Mouse (Mus musculus): Measurements from ENCODE around the gene Batf3. TPM values are rescaled to one million over a fixed set of nuclear protein-coding genes. Genes with fewer than 3 reads are reported as not detected.
A peak's percentile ranks its signal among the peaks of the same experiment; 100 is the strongest.

Batf3 gene
- polyA plus RNA-seq, 1 experiment, result 2.7 TPM

GRCm38 (mm10) chr1:191089355-191089754, 8.3 kb upstream of the Batf3 start:
- Histone ChIP-seq H3K36me3 (ENCODE audit: control insufficient read depth, insufficient read depth, low read length, poor library complexity, severe bottlenecking) (no peaks in the 10 kb centered on the region; the same call in 1 of the 2 replicates), H3K9ac (ENCODE audit: low read depth, poor library complexity, severe bottlenecking) (no peak overlapping the region)
- TF ChIP-seq EP300 (IDR thresholded peaks at IDR 0.05; ENCODE audit: insufficient read depth, low read depth, low read length), result no peak
- no peak for TF ChIP-seq CTCF (IDR thresholded peaks at IDR 0.05; ENCODE audit: low read depth, low read length)

GRCm38 (mm10) chr1:191092050-191092449, 5.6 kb upstream of the Batf3 start:
- no peak overlapping the region for H3K4me3 ChIP-seq (ENCODE audit: low read depth, low read length)
- no peaks in the 10 kb centered on the region for H3K27me3 ChIP-seq (ENCODE audit: control insufficient read depth, insufficient read depth, low read length, poor library complexity, severe bottlenecking)
- TF ChIP-seq EP300 (IDR thresholded peaks at IDR 0.05; ENCODE audit: insufficient read depth, low read depth, low read length) (no peak), POLR2A (IDR thresholded peaks at IDR 0.05; ENCODE audit: insufficient read depth, low read length) (no peak), CTCF (IDR thresholded peaks at IDR 0.05; ENCODE audit: low read depth, low read length) (no peak)
- H3K27ac ChIP-seq (ENCODE audit: insufficient read depth, low read length), result no peak overlapping the region
- H3K36me3 ChIP-seq (ENCODE audit: control insufficient read depth, insufficient read depth, low read length, poor library complexity, severe bottlenecking), result no peaks in the 10 kb centered on the region
- no peaks in the 10 kb centered on the region for H3K9me3 ChIP-seq (replicated peaks; ENCODE audit: control insufficient read depth, insufficient read depth, low read length, poor library complexity, severe bottlenecking)
- H3K4me1 ChIP-seq (ENCODE audit: control insufficient read depth, insufficient read depth, low read length), result no peaks in the 10 kb centered on the region
- H3K9ac ChIP-seq (ENCODE audit: low read depth, poor library complexity, severe bottlenecking), result no peak overlapping the region

More at GRCm38 (mm10) chr1:191089355-191089754, 8.3 kb upstream of the Batf3 start:
- Histone ChIP-seq H3K27ac (ENCODE audit: insufficient read depth, low read length) (no peak overlapping the region), H3K27me3 (ENCODE audit: control insufficient read depth, insufficient read depth, low read length, poor library complexity, severe bottlenecking) (no peaks in the 10 kb centered on the region), H3K4me1 (ENCODE audit: control insufficient read depth, insufficient read depth, low read length) (no peaks in the 10 kb centered on the region), H3K4me3 (ENCODE audit: low read depth, low read length) (no peak overlapping the region), H3K9me3 (replicated peaks; ENCODE audit: control insufficient read depth, insufficient read depth, low read length, poor library complexity, severe bottlenecking) (no peaks in the 10 kb centered on the region)

GRCm38 (mm10) chr1:191093578-191093977, 4.1 kb upstream of the Batf3 start:
- no peak overlapping the region for H3K4me3 ChIP-seq (ENCODE audit: low read depth, low read length)
- H3K27me3 ChIP-seq (ENCODE audit: control insufficient read depth, insufficient read depth, low read length, poor library complexity, severe bottlenecking), result peaks cover 6% of the 10 kb centered on the region; the same call in 1 of the 2 replicates
- H3K9ac ChIP-seq (ENCODE audit: low read depth, poor library complexity, severe bottlenecking), result no peak overlapping the region
- no peak overlapping the region for H3K27ac ChIP-seq (ENCODE audit: insufficient read depth, low read length)
- no peaks in the 10 kb centered on the region for H3K4me1 ChIP-seq (ENCODE audit: control insufficient read depth, insufficient read depth, low read length)
- no peaks in the 10 kb centered on the region for H3K36me3 ChIP-seq (ENCODE audit: control insufficient read depth, insufficient read depth, low read length, poor library complexity, severe bottlenecking)
- H3K9me3 ChIP-seq (replicated peaks; ENCODE audit: control insufficient read depth, insufficient read depth, low read length, poor library complexity, severe bottlenecking), result no peaks in the 10 kb centered on the region
- no peak for TF ChIP-seq CTCF (IDR thresholded peaks at IDR 0.05; ENCODE audit: low read depth, low read length)

GRCm38 (mm10) chr1:191095019-191095418, 2.6 kb upstream of the Batf3 start:
- TF ChIP-seq CTCF (IDR thresholded peaks at IDR 0.05; ENCODE audit: low read depth, low read length) (peak; percentile 6), POLR2A (IDR thresholded peaks at IDR 0.05; ENCODE audit: insufficient read depth, low read length) (no peak)

DNA sequence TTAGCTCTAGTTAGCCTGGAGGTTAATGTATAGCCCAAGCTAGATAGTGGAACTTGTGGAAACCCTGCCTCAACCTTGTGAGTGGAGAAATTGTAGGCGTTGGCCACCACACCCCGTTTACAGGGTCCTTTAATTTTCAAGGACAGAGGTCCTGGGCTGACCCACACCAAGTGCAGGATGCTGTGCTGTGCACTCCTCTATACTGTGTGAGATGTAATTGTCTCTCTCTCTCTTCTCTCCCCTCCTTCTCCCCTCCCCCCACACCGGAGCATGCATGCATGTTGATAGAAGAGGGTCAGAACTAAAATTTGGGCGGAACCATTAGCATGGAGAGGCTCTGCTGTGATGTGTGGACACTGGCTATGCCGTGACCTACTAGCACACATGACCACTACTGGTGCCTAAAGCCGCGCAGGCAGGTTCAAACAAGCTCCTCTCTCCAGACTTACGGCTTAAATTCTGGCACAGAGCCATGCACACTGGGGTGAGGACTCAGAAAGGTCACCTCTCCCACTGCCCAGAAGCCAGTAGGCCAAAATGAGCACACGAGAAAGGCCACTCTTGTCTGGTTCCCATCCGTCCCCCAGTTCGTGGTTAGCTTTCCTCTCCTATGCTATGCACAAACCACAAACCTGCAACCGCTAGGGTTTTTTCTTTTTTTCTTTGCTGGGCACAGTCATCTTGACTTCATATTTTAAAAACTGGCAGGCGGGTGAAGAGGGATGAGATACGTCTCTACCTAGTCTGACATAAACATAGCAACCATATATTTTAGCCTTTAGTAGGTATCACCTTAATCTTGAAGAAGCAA, 571 bp upstream of the Batf3 start:
- H3K9me3 ChIP-seq (replicated peaks; ENCODE audit: control insufficient read depth, insufficient read depth, low read length, poor library complexity, severe bottlenecking), result no peaks in the 10 kb centered on the region
- no peak overlapping the region for H3K27ac ChIP-seq (ENCODE audit: insufficient read depth, low read length)
- no peaks in the 10 kb centered on the region for H3K4me1 ChIP-seq (ENCODE audit: control insufficient read depth, insufficient read depth, low read length)
- H3K36me3 ChIP-seq (ENCODE audit: control insufficient read depth, insufficient read depth, low read length, poor library complexity, severe bottlenecking), result no peaks in the 10 kb centered on the region
- H3K4me3 ChIP-seq (ENCODE audit: low read depth, low read length), result no peak overlapping the region
- TF ChIP-seq CTCF (IDR thresholded peaks at IDR 0.05; ENCODE audit: low read depth, low read length) (no peak), EP300 (IDR thresholded peaks at IDR 0.05; ENCODE audit: insufficient read depth, low read depth, low read length) (no peak), POLR2A (IDR thresholded peaks at IDR 0.05; ENCODE audit: insufficient read depth, low read length) (no peak)
- peaks cover 11% of the 10 kb centered on the region for H3K27me3 ChIP-seq (ENCODE audit: control insufficient read depth, insufficient read depth, low read length, poor library complexity, severe bottlenecking)
- no peak overlapping the region for H3K9ac ChIP-seq (ENCODE audit: low read depth, poor library complexity, severe bottlenecking)

More at GRCm38 (mm10) chr1:191095019-191095418, 2.6 kb upstream of the Batf3 start:
- H3K27ac ChIP-seq (ENCODE audit: insufficient read depth, low read length), result no peak overlapping the region
- no peaks in the 10 kb centered on the region for H3K4me1 ChIP-seq (ENCODE audit: control insufficient read depth, insufficient read depth, low read length)
- H3K27me3 ChIP-seq (ENCODE audit: control insufficient read depth, insufficient read depth, low read length, poor library complexity, severe bottlenecking), result peaks cover 11% of the 10 kb centered on the region
- H3K4me3 ChIP-seq (ENCODE audit: low read depth, low read length), result no peak overlapping the region
- no peaks in the 10 kb centered on the region for H3K36me3 ChIP-seq (ENCODE audit: control insufficient read depth, insufficient read depth, low read length, poor library complexity, severe bottlenecking)
- H3K9me3 ChIP-seq (replicated peaks; ENCODE audit: control insufficient read depth, insufficient read depth, low read length, poor library complexity, severe bottlenecking), result no peaks in the 10 kb centered on the region
- no peak overlapping the region for H3K9ac ChIP-seq (ENCODE audit: low read depth, poor library complexity, severe bottlenecking)

- no peaks in the 10 kb centered on the region for H3K4me1 ChIP-seq (ENCODE audit: control insufficient read depth, insufficient read depth, low read length)
- H3K9ac ChIP-seq (ENCODE audit: low read depth, poor library complexity, severe bottlenecking), result no peak overlapping the region
- H3K27me3 ChIP-seq (ENCODE audit: control insufficient read depth, insufficient read depth, low read length, poor library complexity, severe bottlenecking), result peaks cover 11% of the 10 kb centered on the region
- no peaks in the 10 kb centered on the region for H3K36me3 ChIP-seq (ENCODE audit: control insufficient read depth, insufficient read depth, low read length, poor library complexity, severe bottlenecking)
- TF ChIP-seq EP300 (IDR thresholded peaks at IDR 0.05; ENCODE audit: insufficient read depth, low read depth, low read length), result no peak
- TF ChIP-seq CTCF (IDR thresholded peaks at IDR 0.05; ENCODE audit: low read depth, low read length), result no peak
- no peak for TF ChIP-seq POLR2A (IDR thresholded peaks at IDR 0.05; ENCODE audit: insufficient read depth, low read length)
- H3K9me3 ChIP-seq (replicated peaks; ENCODE audit: control insufficient read depth, insufficient read depth, low read length, poor library complexity, severe bottlenecking), result no peaks in the 10 kb centered on the region
- H3K27ac ChIP-seq (ENCODE audit: insufficient read depth, low read length), result no peak overlapping the region
- no peak overlapping the region for H3K4me3 ChIP-seq (ENCODE audit: low read depth, low read length)
Observed at GRCm38 (mm10) chr1:191099114-191099513, 1.5 kb downstream of the Batf3 start.

Measured in ES-Bruce4 (cell line).